Comparison of ENCODE assay signal across 20 mouse cellular contexts in the genomic region with DNA sequence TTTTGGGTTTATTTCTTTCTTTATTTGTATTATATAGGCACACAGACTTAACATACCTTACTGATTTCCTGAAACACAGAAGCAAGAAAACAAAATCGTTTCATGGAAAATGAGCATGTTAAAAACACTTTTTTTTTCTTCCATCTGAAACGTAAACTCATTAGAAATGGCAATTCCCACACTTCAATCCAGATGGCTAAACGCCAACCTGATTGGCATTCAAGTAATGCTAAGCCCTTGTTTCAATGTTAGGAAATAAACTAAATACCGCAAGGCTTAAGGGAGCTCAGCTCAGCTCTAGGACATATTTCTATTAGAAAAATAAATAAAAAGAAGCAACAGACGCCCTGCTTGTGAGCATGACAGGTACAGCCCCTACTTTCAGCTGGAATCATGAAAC. TPM values are rescaled to one million over a fixed set of nuclear protein-coding genes. Genes with fewer than 3 reads are reported as not detected.
DNase-seq lines count a peak whose midpoint lies in the region; ATAC-seq and TF ChIP-seq lines count a peak whose summit lies in the region.
"Had no signal": no experiment of that assay in that cellular context is flagged by ENCODE, and none has a peak within 500 bp of the region (broad histone marks: within the 10 kb centered on the region; RNA-seq: fewer than 3 reads in every experiment).

No protein-coding gene starts in this region.

- TF ChIP-seq CTCF in gastrocnemius, adult 2 months (IDR thresholded peaks at IDR 0.05) = no peak
- no peak for TF ChIP-seq CTCF in kidney, adult 2 months (conservative IDR thresholded peaks at IDR 0.05; ENCODE audit: insufficient read depth, insufficient read length, low read depth, low read length)
- TF ChIP-seq CTCF in midbrain, postnatal 0 days (IDR thresholded peaks at IDR 0.05) = no peak

- no peaks in the 10 kb centered on the region for H3K27me3 ChIP-seq in kidney, adult 2 months (replicated peaks; ENCODE audit: control insufficient read depth, insufficient read depth, low read length)
- no peaks in the 10 kb centered on the region for H3K27me3 ChIP-seq in midbrain, postnatal 0 days (ENCODE audit: insufficient read depth, low read length)
- H3K27me3 ChIP-seq in midbrain, embryonic 13.5 days = no peaks in the 10 kb centered on the region
- H3K27me3 ChIP-seq: heart, embryonic 13.5 days; midbrain, embryonic 12.5 days had no signal

- no peak for DNase-seq in gastrocnemius, adult 2 months
- no peak for DNase-seq in gastrocnemius, postnatal 4 days (ENCODE audit: low spot score in 2 of 2)
- peak; percentile 61 for DNase-seq in kidney, adult 2 months
- DNase-seq in kidney, adult 11 months = no peak
- DNase-seq in midbrain, postnatal 0 days (ENCODE audit: low spot score) = peak; percentile 76
- peak; percentile 30 for DNase-seq in fibroblast of lung, adult 2 months (ENCODE audit: low read depth)
- DNase-seq: adrenal gland, postnatal 36 days; cerebellum, adult 11 months; gastrocnemius, postnatal 14 days; left cerebral cortex, postnatal 4 days; lung, postnatal 10 days; thymus, postnatal 36 days had no signal

- H3K27ac ChIP-seq in gastrocnemius, adult 2 months = peak overlapping the region; percentile 69
- no peak overlapping the region; the same call in 1 of the 2 replicates for H3K27ac ChIP-seq in kidney, adult 2 months (ENCODE audit: insufficient read depth, low read depth, low read length)
- no peak overlapping the region for H3K27ac ChIP-seq in midbrain, postnatal 0 days (ENCODE audit: low read depth, low read length)
- H3K27ac ChIP-seq in midbrain, embryonic 13.5 days = no peak overlapping the region
- H3K27ac ChIP-seq: embryonic facial prominence, embryonic 13.5 days; heart, embryonic 13.5 days; liver, embryonic 12.5 days; midbrain, embryonic 12.5 days; stomach, postnatal 0 days had no signal

- no peaks in the 10 kb centered on the region for H3K9me3 ChIP-seq in midbrain, postnatal 0 days (ENCODE audit: low read length)
- peaks cover 7% of the 10 kb centered on the region; the same call in 1 of the 2 replicates for H3K9me3 ChIP-seq in midbrain, embryonic 13.5 days
- H3K9me3 ChIP-seq: G1E; midbrain, embryonic 12.5 days had no signal

- no peak overlapping the region for H3K4me2 ChIP-seq in midbrain, postnatal 0 days (ENCODE audit: low read depth, low read length, poor library complexity, severe bottlenecking)
- no peak overlapping the region for H3K4me2 ChIP-seq in midbrain, embryonic 13.5 days (replicated peaks)
- H3K4me2 ChIP-seq: embryonic facial prominence, embryonic 13.5 days; heart, embryonic 13.5 days; liver, embryonic 12.5 days; midbrain, embryonic 12.5 days had no signal

- H3K4me3 ChIP-seq in gastrocnemius, adult 2 months = no peak overlapping the region
- no peak overlapping the region for H3K4me3 ChIP-seq in kidney, adult 2 months (ENCODE audit: insufficient read depth, low read depth, low read length)
- no peak overlapping the region for H3K4me3 ChIP-seq in midbrain, postnatal 0 days (ENCODE audit: low read depth, low read length)
- H3K4me3 ChIP-seq in midbrain, embryonic 13.5 days (replicated peaks) = no peak overlapping the region
- H3K4me3 ChIP-seq: embryonic facial prominence, embryonic 13.5 days; heart, embryonic 13.5 days; liver, embryonic 12.5 days; midbrain, embryonic 12.5 days had no signal

- whole genome bisulfite sequencing in kidney, adult 2 months = 46% methylated on average over 5 of the region's 5 CpGs
- WGBS in midbrain, postnatal 0 days = 33% methylated on average over 5 of the region's 5 CpGs
- WGBS in midbrain, embryonic 13.5 days = 56% methylated on average over 5 of the region's 5 CpGs

- H3K4me1 ChIP-seq in kidney, adult 2 months (ENCODE audit: control insufficient read depth, insufficient read depth, low read length) = peaks cover 21% of the 10 kb centered on the region
- H3K4me1 ChIP-seq in midbrain, postnatal 0 days (ENCODE audit: insufficient read depth, low read length) = peaks cover 4% of the 10 kb centered on the region; the same call in 1 of the 2 replicates
- peaks cover 6% of the 10 kb centered on the region; the same call in 1 of the 2 replicates for H3K4me1 ChIP-seq in midbrain, embryonic 13.5 days (replicated peaks)
- H3K4me1 ChIP-seq: liver, embryonic 12.5 days; midbrain, embryonic 12.5 days had no signal

- ATAC-seq in midbrain, postnatal 0 days (ENCODE audit: low FRiP score) = no peak
- no peak for ATAC-seq in midbrain, embryonic 13.5 days
- no peak for ATAC-seq in frontal cortex, adult (ENCODE audit: low TSS enrichment)
- ATAC-seq: liver, embryonic 12.5 days had no signal

- TF ChIP-seq POLR2A in kidney, adult 2 months (IDR thresholded peaks at IDR 0.05; ENCODE audit: low read depth, low read length) = no peak

- intact Hi-C loops in gastrocnemius, adult 2 months (cut with DNase I) = no loop called here

- H3K9ac ChIP-seq in midbrain, postnatal 0 days (replicated peaks; ENCODE audit: low read length, poor library complexity, severe bottlenecking) = no peak overlapping the region
- H3K9ac ChIP-seq in midbrain, embryonic 13.5 days (replicated peaks) = no peak overlapping the region
- H3K9ac ChIP-seq: embryonic facial prominence, embryonic 13.5 days; heart, embryonic 13.5 days; liver, embryonic 12.5 days; midbrain, embryonic 12.5 days had no signal

- H3K36me3 ChIP-seq in kidney, adult 2 months (ENCODE audit: control insufficient read depth, insufficient read depth, low read length) = no peaks in the 10 kb centered on the region
- H3K36me3 ChIP-seq in midbrain, postnatal 0 days (ENCODE audit: insufficient read depth, low read length) = no peaks in the 10 kb centered on the region
- H3K36me3 ChIP-seq in midbrain, embryonic 13.5 days = no peaks in the 10 kb centered on the region
- H3K36me3 ChIP-seq: embryonic facial prominence, embryonic 13.5 days; G1E; heart, embryonic 13.5 days; liver, embryonic 12.5 days; midbrain, embryonic 12.5 days had no signal

RNA-seq across cellular contexts. Expression of a gene that starts 32.1 kb away (rescaled TPM):
- total RNA-seq in gastrocnemius, adult 2 months (2021) = 10 to 100 TPM; 38.5 to 56.1 TPM
- total RNA-seq in gastrocnemius, postnatal 4 days (2021) = 10 to 100 TPM; 56.8 to 65.5 TPM
- 34.7 and 38.3 TPM in 2 replicates for polyA plus RNA-seq in kidney, adult 2 months (2012; rRNA removed)
- total RNA-seq in midbrain, postnatal 0 days (2014; rRNA removed) = 81.2 and 104 TPM in 2 replicates
- polyA plus RNA-seq in midbrain, postnatal 0 days (2015; fragmentation: Nextera tagmentation; extraction: Ambion mirVana) = 50.7 and 53.2 TPM in 2 replicates
- polyA plus RNA-seq in midbrain, embryonic 13.5 days (2015; fragmentation: Nextera tagmentation; extraction: Ambion mirVana) = 31.3 and 34.4 TPM in 2 replicates

Comparison
In these comparisons a context has a peak if more than half of its experiments do, and no peak if none do; other contexts are left out.
1. DNase-seq: peak in kidney, adult 2 months (single experiment), midbrain, postnatal 0 days (single experiment) and fibroblast of lung, adult 2 months (single experiment); none in gastrocnemius, adult 2 months (single experiment), gastrocnemius, postnatal 4 days (0 of 2) and kidney, adult 11 months (single experiment).